Mouse (Mus musculus): ENCODE data around the gene Scarb1.

Gene Scarb1

GRCm38 (mm10) chr5:125270587-125271130 is 70.2 kb downstream of the Scarb1 start:
- DNase-seq (ENCODE audit: low spot score): peak; percentile 91

- no peak for DNase-seq (ENCODE audit: low spot score)
These were observed 71.1 kb downstream of the Scarb1 start for GRCm38 (mm10) chr5:125269836-125270235.

DNA sequence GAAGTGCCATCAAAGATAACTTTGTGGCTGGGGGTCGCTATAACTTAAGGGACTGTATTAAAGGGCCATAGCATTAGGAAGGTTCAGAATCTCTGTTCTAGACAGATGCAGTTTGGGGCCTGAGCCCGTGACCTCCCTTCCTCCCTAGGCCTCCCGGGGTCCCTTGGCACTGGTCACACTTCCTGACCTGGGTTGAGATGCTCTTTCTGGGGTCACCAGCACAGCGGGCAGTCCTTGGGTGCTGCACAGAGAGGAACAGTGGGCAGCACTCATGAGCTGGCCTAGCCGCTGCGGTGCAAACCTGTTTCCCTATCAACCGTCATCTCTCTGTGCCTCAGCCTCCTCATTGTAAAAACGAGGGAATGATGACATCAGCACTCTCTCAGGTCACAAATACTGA is 71.5 kb downstream of the Scarb1 start:
- no peak for DNase-seq (ENCODE audit: low spot score)

DNA sequence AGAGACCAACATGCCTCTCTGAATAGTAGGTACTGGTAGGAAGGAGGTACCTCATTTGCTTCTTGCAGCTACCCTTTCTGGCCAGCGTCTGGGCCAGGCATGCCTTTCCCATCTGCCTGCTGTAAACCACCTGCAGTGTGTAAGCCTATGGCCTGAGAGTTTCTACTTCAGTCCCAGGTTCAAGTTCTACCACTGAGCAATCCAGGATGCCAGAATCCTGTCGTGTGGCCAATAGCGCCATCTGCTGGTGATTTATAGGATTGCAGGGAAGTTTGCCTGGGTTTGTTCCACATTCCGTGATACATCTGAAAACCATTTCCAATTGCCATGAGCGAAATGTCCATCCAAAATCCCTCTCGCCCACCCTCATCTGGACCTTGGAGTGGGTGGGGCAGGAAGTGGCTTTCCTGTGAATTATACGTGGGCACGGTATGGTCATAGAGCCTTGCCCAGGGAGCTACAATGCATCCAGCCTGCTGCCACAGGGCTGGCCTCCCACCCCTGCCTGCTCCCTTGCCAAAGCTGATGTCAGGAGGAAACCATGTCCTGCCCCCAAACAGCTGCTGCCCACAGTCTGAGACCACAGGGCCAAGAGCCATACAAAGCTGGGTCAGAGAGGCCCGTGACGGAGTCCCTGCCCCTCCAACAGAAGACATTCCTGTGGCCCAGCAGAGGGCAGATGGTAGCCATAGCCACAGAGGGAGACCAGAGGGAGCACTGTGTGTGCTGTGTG is 72.7 kb downstream of the Scarb1 start:
- peak; percentile 89 for DNase-seq (ENCODE audit: low spot score)

DNA sequence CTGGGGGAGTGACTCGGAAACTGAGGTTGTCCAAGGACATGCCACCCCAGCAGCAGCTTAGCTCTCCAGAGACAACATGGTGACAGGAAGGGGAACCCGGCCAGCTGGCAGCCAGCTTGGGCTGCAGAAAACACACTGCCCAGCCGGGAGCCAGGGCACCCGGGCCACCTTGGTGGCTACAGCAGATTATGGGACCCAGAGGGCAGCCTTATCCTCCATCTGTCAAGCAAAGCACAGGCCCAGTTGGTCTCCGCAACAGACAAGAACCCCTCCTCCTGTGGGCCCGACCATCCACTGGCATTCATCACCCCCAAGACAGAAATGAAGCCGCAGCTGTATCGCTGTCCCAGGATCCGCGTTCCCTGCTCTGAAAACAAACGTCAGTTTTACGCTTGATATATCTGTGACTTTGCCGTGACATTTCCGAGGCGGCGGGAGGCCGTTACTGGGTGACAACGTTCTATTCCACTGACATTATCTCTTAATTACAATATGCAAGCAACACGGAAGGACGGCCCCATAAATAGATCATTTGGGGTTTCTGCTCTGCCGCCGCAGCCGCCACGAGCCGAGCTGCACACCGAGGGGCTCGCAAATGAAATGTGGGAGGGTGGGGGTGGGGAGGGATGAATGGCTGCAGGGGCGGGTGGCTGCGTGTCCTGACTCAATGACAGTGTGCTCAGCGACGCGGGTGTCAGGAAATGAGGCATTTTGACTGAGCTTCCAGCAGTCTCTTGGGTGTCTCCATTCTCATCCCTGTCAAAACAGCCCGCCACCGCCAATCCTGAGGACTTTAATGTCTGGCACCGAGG is 73.5 kb downstream of the Scarb1 start:
- peak; percentile 47 for DNase-seq (ENCODE audit: low spot score)

DNA sequence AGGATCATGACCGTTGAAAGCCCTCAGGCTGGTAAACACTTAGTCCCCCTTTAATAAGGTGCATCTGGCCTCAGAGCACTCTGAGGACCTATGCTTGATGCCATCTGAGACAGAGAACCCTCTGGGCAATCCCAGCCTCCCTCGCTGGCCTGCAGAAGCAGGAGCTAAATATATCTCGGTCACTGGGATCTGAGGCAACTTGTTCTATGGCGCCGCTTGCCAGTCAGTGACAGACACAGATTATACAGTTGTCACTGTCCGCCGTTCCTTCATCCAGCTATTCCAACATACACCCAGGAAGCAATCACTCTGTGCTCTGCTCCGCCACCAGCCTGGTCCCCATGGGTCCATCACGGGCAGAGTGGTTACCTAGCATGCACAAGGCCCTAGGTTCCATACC is 74.8 kb downstream of the Scarb1 start:
- DNase-seq (ENCODE audit: low spot score): no peak

GRCm38 (mm10) chr5:125264700-125265099 is 76.2 kb downstream of the Scarb1 start:
- DNase-seq (ENCODE audit: low spot score): peak; percentile 77

DNA sequence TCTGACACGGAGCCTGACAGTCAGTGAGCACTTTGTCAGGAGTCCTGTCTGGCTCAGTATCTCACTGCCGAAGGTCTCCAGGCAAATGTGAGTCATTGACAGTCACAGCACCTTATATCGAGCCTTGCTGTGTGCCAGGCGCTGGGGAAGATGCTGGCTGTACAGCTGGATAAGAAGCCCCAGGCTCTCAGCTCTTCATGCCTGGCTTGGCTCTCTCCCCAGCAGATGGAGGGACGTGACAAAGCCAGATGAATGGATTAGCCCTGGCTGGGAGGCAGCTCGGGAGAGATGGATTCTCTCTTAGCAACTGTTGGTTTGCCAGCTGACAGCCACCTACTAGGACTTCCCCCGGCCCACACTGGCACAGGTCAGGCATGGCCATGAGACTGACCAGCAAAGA is 78.3 kb downstream of the Scarb1 start:
- no peak for DNase-seq (ENCODE audit: low spot score)

DNA sequence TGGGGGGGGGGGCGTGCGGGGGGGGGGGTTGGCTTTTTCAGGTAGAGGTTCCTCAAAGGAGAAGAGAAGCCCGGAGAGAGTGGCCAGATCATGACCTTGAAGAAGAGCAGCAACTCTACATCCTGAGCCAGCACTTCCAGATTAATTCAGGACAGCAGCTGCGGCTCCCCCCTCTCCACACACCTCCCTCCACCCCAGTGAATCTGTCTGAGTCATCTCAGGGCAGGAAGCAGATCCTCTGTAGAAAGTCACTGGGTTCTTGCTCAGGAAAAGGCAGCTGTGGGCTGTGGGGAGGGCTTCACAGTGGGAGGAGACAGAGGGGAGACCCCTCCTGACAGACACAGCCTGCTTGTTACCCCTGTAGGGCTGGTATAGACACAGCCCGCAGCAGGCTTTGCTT is 87.0 kb downstream of the Scarb1 start:
- no peak for DNase-seq (ENCODE audit: low spot score)

DNA sequence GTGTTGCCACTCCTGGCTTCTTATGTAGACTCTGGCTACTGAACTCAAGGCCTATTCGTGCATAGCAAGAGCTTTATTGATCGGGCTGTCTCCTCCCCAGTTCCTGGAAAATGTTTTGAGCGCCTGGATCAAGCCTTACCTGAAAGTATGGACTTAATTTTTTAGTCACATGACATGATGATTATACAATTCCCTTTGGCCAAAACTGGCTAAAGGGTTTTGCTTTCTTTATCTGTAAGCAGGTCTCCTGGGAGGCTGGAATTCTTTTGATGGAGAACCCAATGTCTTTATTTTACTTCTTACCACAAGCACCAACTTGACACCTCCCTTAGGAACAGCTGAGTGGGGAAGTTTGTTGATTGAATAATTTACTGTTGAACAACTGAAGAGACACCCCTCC is 87.4 kb downstream of the Scarb1 start:
- no peak for DNase-seq (ENCODE audit: low spot score)

GRCm38 (mm10) chr5:125252664-125253063 is 88.2 kb downstream of the Scarb1 start:
- DNase-seq (ENCODE audit: low spot score): no peak

- no peak for DNase-seq (ENCODE audit: low spot score)
These were observed 88.8 kb downstream of the Scarb1 start for GRCm38 (mm10) chr5:125251885-125252615.

GRCm38 (mm10) chr5:125249187-125249586 is 91.7 kb downstream of the Scarb1 start:
- DNase-seq (ENCODE audit: low spot score): no peak

GRCm38 (mm10) chr5:125246711-125247110 is 94.2 kb downstream of the Scarb1 start:
- no peak for DNase-seq (ENCODE audit: low spot score)

GRCm38 (mm10) chr5:125245534-125246151 is 95.3 kb downstream of the Scarb1 start:
- peak; percentile 80 for DNase-seq (ENCODE audit: low spot score)

- peak; percentile 63 for DNase-seq (ENCODE audit: low spot score)
These were observed 95.9 kb downstream of the Scarb1 start for GRCm38 (mm10) chr5:125244825-125245533.

GRCm38 (mm10) chr5:125243928-125244327 is 97.0 kb downstream of the Scarb1 start:
- DNase-seq (ENCODE audit: low spot score): no peak

- DNase-seq (ENCODE audit: low spot score): no peak
These were observed 98.8 kb downstream of the Scarb1 start for GRCm38 (mm10) chr5:125242111-125242510.

DNA sequence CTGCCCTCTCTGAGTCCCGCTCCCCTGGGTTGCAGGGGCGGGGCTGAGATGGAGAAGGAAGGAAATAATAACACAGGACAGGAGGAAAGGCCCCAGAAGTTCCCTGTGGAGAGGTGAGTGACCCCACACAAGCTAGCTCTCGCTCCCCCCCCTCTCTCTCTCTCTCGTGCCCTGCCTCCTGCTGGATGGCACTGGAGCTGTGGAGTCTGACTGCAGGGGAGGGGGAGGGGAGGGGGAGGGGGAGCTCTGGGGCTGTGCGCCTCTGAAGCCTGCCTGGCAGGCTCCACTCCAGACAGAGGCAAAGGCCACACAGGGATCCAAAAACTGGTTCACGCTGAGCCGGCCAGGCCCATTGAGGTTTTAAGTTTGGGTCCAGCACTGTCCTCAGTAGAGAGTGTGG is 99.3 kb downstream of the Scarb1 start:
- DNase-seq (ENCODE audit: low spot score): peak; percentile 56

- DNase-seq (ENCODE audit: low spot score): no peak
These were observed 100.6 kb downstream of the Scarb1 start for GRCm38 (mm10) chr5:125240124-125240781.

GRCm38 (mm10) chr5:125235874-125236273 is 105.0 kb downstream of the Scarb1 start:
- DNase-seq (ENCODE audit: low spot score): no peak
